42 mouse cellular contexts compared by ENCODE assay signal in the genomic region with DNA sequence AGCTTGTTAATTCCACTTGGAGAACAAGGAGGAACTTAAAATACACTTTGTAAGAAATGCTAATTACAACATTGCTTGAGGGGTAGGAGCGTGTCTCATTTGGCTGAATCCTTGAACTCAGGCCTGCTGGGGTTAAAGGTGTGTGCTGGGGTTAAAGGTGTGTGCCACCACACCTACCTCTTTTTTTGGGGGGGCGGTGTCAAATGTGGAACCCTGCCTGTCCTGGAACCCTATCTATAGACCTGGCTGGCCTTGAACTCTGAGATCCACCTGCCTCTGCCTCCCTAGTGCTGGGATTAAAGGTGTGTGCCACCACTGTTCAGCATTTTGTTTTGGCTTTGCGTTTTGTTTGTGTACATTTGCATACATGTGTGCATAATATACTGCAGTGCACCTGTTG. TPM values are rescaled to one million over a fixed set of nuclear protein-coding genes. Genes with fewer than 3 reads are reported as not detected.
A peak's percentile ranks its signal among the peaks of the same experiment; 100 is the strongest.
DNase-seq lines count a peak whose midpoint lies in the region; ATAC-seq and TF ChIP-seq lines count a peak whose summit lies in the region.
"Had no signal": no experiment of that assay in that cellular context is flagged by ENCODE, and none has a peak within 500 bp of the region (broad histone marks: within the 10 kb centered on the region; RNA-seq: fewer than 3 reads in every experiment).

No protein-coding gene starts in this region.

- no peak for TF ChIP-seq RAD21 in CH12.LX (IDR thresholded peaks at IDR 0.05; ENCODE audit: low read depth, low read length)

- no peaks in the 10 kb centered on the region for H3K36me3 ChIP-seq in embryonic facial prominence, embryonic 13.5 days
- H3K36me3 ChIP-seq in embryonic facial prominence, embryonic 10.5 days (replicated peaks): no peaks in the 10 kb centered on the region
- no peaks in the 10 kb centered on the region for H3K36me3 ChIP-seq in midbrain, embryonic 11.5 days (ENCODE audit: control insufficient read depth, insufficient read depth, low read length)
- no peaks in the 10 kb centered on the region for H3K36me3 ChIP-seq in midbrain, embryonic 15.5 days (replicated peaks)
- H3K36me3 ChIP-seq in CH12.LX (replicated peaks in 1 of 2; ENCODE audit: control insufficient read depth in 1 of 2, insufficient read depth in 1 of 2, low read length in 1 of 2): no peaks in the 10 kb centered on the region
- no peaks in the 10 kb centered on the region for H3K36me3 ChIP-seq in midbrain, embryonic 14.5 days (ENCODE audit: control insufficient read depth, insufficient read depth, low read length)
- H3K36me3 ChIP-seq: forebrain, embryonic 15.5 days; kidney, embryonic 15.5 days; limb, embryonic 12.5 days; liver, embryonic 15.5 days; neural tube, embryonic 12.5 days had no signal

- peak overlapping the region; percentile 24; the same call in 1 of the 2 replicates for H3K4me2 ChIP-seq in embryonic facial prominence, embryonic 13.5 days
- no peak overlapping the region for H3K4me2 ChIP-seq in midbrain, embryonic 11.5 days
- H3K4me2 ChIP-seq in midbrain, embryonic 15.5 days: no peak overlapping the region
- H3K4me2 ChIP-seq in CH12.LX (ENCODE audit: insufficient read depth, low read depth, poor library complexity, severe bottlenecking): peak overlapping the region; percentile 59; the same call in 1 of the 2 replicates
- peak overlapping the region; percentile 77; the same call in 1 of the 2 replicates for H3K4me2 ChIP-seq in midbrain, embryonic 14.5 days (ENCODE audit: low read length)
- H3K4me2 ChIP-seq: kidney, embryonic 15.5 days; limb, embryonic 12.5 days; liver, embryonic 15.5 days; lung, embryonic 14.5 days had no signal

- H3K4me1 ChIP-seq in embryonic facial prominence, embryonic 13.5 days: peaks cover 36% of the 10 kb centered on the region
- peaks cover 39% of the 10 kb centered on the region for H3K4me1 ChIP-seq in embryonic facial prominence, embryonic 10.5 days
- H3K4me1 ChIP-seq in midbrain, embryonic 11.5 days (ENCODE audit: control insufficient read depth, insufficient read depth, low read length): peaks cover 10% of the 10 kb centered on the region; the same call in 1 of the 2 replicates
- peaks cover 52% of the 10 kb centered on the region for H3K4me1 ChIP-seq in midbrain, embryonic 15.5 days
- peaks cover 4 to 11% of the 10 kb centered on the region in 2 experiments for H3K4me1 ChIP-seq in CH12.LX (ENCODE audit: control insufficient read depth in 1 of 2, insufficient read depth in 2 of 2)
- peaks cover 40% of the 10 kb centered on the region for H3K4me1 ChIP-seq in midbrain, embryonic 14.5 days (ENCODE audit: control insufficient read depth, insufficient read depth, low read length)

- no peak for TF ChIP-seq POLR2A in CH12.LX (IDR thresholded peaks at IDR 0.05; ENCODE audit: low read depth, low read length)

- in situ Hi-C loops in CH12.LX (cut with MboI; ENCODE audit: low pct_ligation_motif_present, low pct_unique_long_range_greater_than_20kb, low sequenced_read_pairs): no loop called here

- no peaks in the 10 kb centered on the region for H3K9me3 ChIP-seq in embryonic facial prominence, embryonic 13.5 days
- H3K9me3 ChIP-seq in embryonic facial prominence, embryonic 10.5 days: no peaks in the 10 kb centered on the region
- no peaks in the 10 kb centered on the region for H3K9me3 ChIP-seq in midbrain, embryonic 11.5 days (ENCODE audit: control insufficient read depth, low read length)
- H3K9me3 ChIP-seq in midbrain, embryonic 15.5 days: no peaks in the 10 kb centered on the region
- no peaks in the 10 kb centered on the region for H3K9me3 ChIP-seq in CH12.LX (replicated peaks; ENCODE audit: low read length)
- no peaks in the 10 kb centered on the region for H3K9me3 ChIP-seq in midbrain, embryonic 14.5 days (ENCODE audit: control insufficient read depth, low read length)
- H3K9me3 ChIP-seq: forebrain, embryonic 10.5 days; forebrain, embryonic 15.5 days; kidney, embryonic 15.5 days; limb, embryonic 12.5 days; liver, embryonic 15.5 days; neural tube, embryonic 12.5 days had no signal

- WGBS in embryonic facial prominence, embryonic 13.5 days: 89% methylated on average over 3 of the region's 3 CpGs
- WGBS in embryonic facial prominence, embryonic 10.5 days: 84% methylated on average over 3 of the region's 3 CpGs
- WGBS in midbrain, embryonic 11.5 days: 85% methylated on average over 3 of the region's 3 CpGs
- 81% methylated on average over 3 of the region's 3 CpGs for WGBS in midbrain, embryonic 15.5 days
- WGBS in midbrain, embryonic 14.5 days: 86% methylated on average over 3 of the region's 3 CpGs

- H3K9ac ChIP-seq in embryonic facial prominence, embryonic 13.5 days: no peak overlapping the region
- no peak overlapping the region for H3K9ac ChIP-seq in midbrain, embryonic 11.5 days (ENCODE audit: low read length)
- H3K9ac ChIP-seq in midbrain, embryonic 15.5 days: no peak overlapping the region
- H3K9ac ChIP-seq in CH12.LX (ENCODE audit: insufficient read depth, low read depth): peak overlapping the region; percentile 35
- H3K9ac ChIP-seq in midbrain, embryonic 14.5 days (replicated peaks; ENCODE audit: low read length): no peak overlapping the region
- H3K9ac ChIP-seq: forebrain, embryonic 15.5 days; kidney, embryonic 15.5 days; limb, embryonic 12.5 days; liver, embryonic 15.5 days; lung, embryonic 14.5 days; neural tube, embryonic 12.5 days had no signal

- dilution Hi-C loops in CH12.LX (cut with MboI; ENCODE audit: extremely low pct_ligation_motif_present, extremely low pct_unique_long_range_greater_than_20kb, low sequenced_read_pairs): no loop called here

- no peak overlapping the region for H3K4me3 ChIP-seq in embryonic facial prominence, embryonic 13.5 days
- no peak overlapping the region for H3K4me3 ChIP-seq in embryonic facial prominence, embryonic 10.5 days
- H3K4me3 ChIP-seq in midbrain, embryonic 11.5 days (ENCODE audit: low read depth, low read length): no peak overlapping the region
- H3K4me3 ChIP-seq in midbrain, embryonic 15.5 days: no peak overlapping the region
- H3K4me3 ChIP-seq in CH12.LX (replicated peaks in 1 of 3; ENCODE audit: low read depth in 2 of 3, low read length in 2 of 3, poor library complexity in 1 of 3): no peak overlapping the region
- H3K4me3 ChIP-seq in midbrain, embryonic 14.5 days (replicated peaks; ENCODE audit: low read depth, low read length): no peak overlapping the region
- H3K4me3 ChIP-seq: forebrain, embryonic 10.5 days; forebrain, embryonic 15.5 days; gastrocnemius, adult 2 months; kidney, embryonic 15.5 days; layer of hippocampus, adult 2 months; left cerebral cortex, adult 2 months; limb, embryonic 12.5 days; liver, embryonic 15.5 days; neural tube, embryonic 12.5 days had no signal

- no peaks in the 10 kb centered on the region for H3K27me3 ChIP-seq in embryonic facial prominence, embryonic 13.5 days
- no peaks in the 10 kb centered on the region for H3K27me3 ChIP-seq in embryonic facial prominence, embryonic 10.5 days (replicated peaks; ENCODE audit: low read depth, poor library complexity, severe bottlenecking)
- H3K27me3 ChIP-seq in midbrain, embryonic 11.5 days (ENCODE audit: control insufficient read depth, insufficient read depth, low read length): no peaks in the 10 kb centered on the region
- no peaks in the 10 kb centered on the region for H3K27me3 ChIP-seq in midbrain, embryonic 15.5 days (replicated peaks)
- H3K27me3 ChIP-seq in CH12.LX (replicated peaks): peaks cover 11% of the 10 kb centered on the region
- no peaks in the 10 kb centered on the region for H3K27me3 ChIP-seq in midbrain, embryonic 14.5 days (ENCODE audit: control insufficient read depth, insufficient read depth, low read length)
- H3K27me3 ChIP-seq: forebrain, embryonic 15.5 days; kidney, embryonic 15.5 days; limb, embryonic 12.5 days; liver, embryonic 15.5 days; neural tube, embryonic 12.5 days had no signal

- peaks cover 73% of the 10 kb centered on the region for H3K79me2 ChIP-seq in CH12.LX (replicated peaks; ENCODE audit: control insufficient read depth, extremely low read depth, insufficient read depth, poor library complexity, severe bottlenecking)

- TF ChIP-seq CTCF in CH12.LX (conservative IDR thresholded peaks at IDR 0.05 in 1 of 2, IDR thresholded peaks at IDR 0.05 in 1 of 2; ENCODE audit: low read depth in 2 of 2, low read length in 2 of 2): no peak

- TF ChIP-seq EP300 in CH12.LX (IDR thresholded peaks at IDR 0.05; ENCODE audit: low read length): no peak

- no peak for ATAC-seq in embryonic facial prominence, embryonic 13.5 days (ENCODE audit: insufficient number of reproducible peaks, insufficient read depth, low FRiP score, low TSS enrichment, low read depth)
- ATAC-seq in midbrain, embryonic 11.5 days (ENCODE audit: low FRiP score): no peak
- no peak for ATAC-seq in midbrain, embryonic 15.5 days (replicated peaks)
- no peak for ATAC-seq in midbrain, embryonic 14.5 days (ENCODE audit: low FRiP score, low TSS enrichment)
- ATAC-seq: activated CD4-positive, CD25-positive, alpha-beta regulatory T cell, adult 4 months; forebrain, embryonic 15.5 days had no signal

- H3K27ac ChIP-seq in embryonic facial prominence, embryonic 13.5 days: no peak overlapping the region
- no peak overlapping the region for H3K27ac ChIP-seq in embryonic facial prominence, embryonic 10.5 days (replicated peaks)
- H3K27ac ChIP-seq in midbrain, embryonic 11.5 days (ENCODE audit: low read depth, low read length): no peak overlapping the region
- no peak overlapping the region for H3K27ac ChIP-seq in midbrain, embryonic 15.5 days
- H3K27ac ChIP-seq in CH12.LX (ENCODE audit: insufficient read depth, low read depth): no peak overlapping the region
- H3K27ac ChIP-seq in midbrain, embryonic 14.5 days (replicated peaks; ENCODE audit: low read depth, low read length): no peak overlapping the region
- H3K27ac ChIP-seq: forebrain, embryonic 10.5 days; forebrain, embryonic 15.5 days; gastrocnemius, adult 2 months; kidney, embryonic 15.5 days; layer of hippocampus, adult 2 months; left cerebral cortex, adult 2 months; limb, embryonic 12.5 days; liver, embryonic 15.5 days; neural tube, embryonic 12.5 days had no signal

- DNase-seq in embryonic facial prominence, embryonic 10.5 days (ENCODE audit: low spot score): no peak
- peak; percentile 78 for DNase-seq in midbrain, embryonic 11.5 days (ENCODE audit: low spot score, missing footprints)
- no peak for DNase-seq in CH12.LX (ENCODE audit: extremely low read depth)
- no peak for DNase-seq in midbrain, embryonic 14.5 days
- no peak for DNase-seq in kidney, postnatal 36 days
- no peak for DNase-seq in gastrocnemius, postnatal 25 days
- DNase-seq: adrenal gland, adult 2 months; adrenal gland, postnatal 36 days; cerebellum, adult 18-20 months; cerebellum, postnatal 10 days; gastrocnemius, adult 2 months; heart, postnatal 14 days; kidney, adult 18-20 months; kidney, postnatal 25 days; lung, embryonic 14.5 days; lung, postnatal 14 days; right cerebral cortex, postnatal 25 days; spleen, adult 18-20 months; thymus, adult 2 months; thymus, postnatal 36 days had no signal

RNA-seq across cellular contexts. Expression of gene Kdm5b, which starts 3.8 kb away (rescaled TPM):
- 88.9 and 93.9 TPM in 2 replicates for polyA plus RNA-seq in embryonic facial prominence, embryonic 13.5 days (2015; fragmentation: Nextera tagmentation; extraction: Ambion mirVana)
- polyA plus RNA-seq in embryonic facial prominence, embryonic 10.5 days (2016; fragmentation: Nextera tagmentation; extraction: Ambion mirVana): 78.4 and 79.0 TPM in 2 replicates
- 74.0 and 85.3 TPM in 2 replicates for polyA plus RNA-seq in midbrain, embryonic 11.5 days (2014; fragmentation: Nextera tagmentation; extraction: Ambion mirVana)
- polyA plus RNA-seq in midbrain, embryonic 15.5 days (2015; fragmentation: Nextera tagmentation; extraction: Ambion mirVana): 83.9 and 87.1 TPM in 2 replicates
- 8.9 and 14.3 TPM in 2 replicates for total RNA-seq in CH12.LX (2012; rRNA removed)
- 1.8 and 1.9 TPM in 2 replicates for total RNA-seq in CH12.LX (2014; rRNA removed)
- 4.1 and 5.8 TPM in 2 replicates for polyA plus RNA-seq in CH12.LX (2012; ENCODE audit: insufficient read length, low read depth)
- 79.7 and 111 TPM in 2 replicates for polyA plus RNA-seq in midbrain, embryonic 14.5 days (2014; fragmentation: Nextera tagmentation; extraction: Ambion mirVana)
- 10 to 100 TPM; 11.3 to 11.7 TPM for total RNA-seq in gastrocnemius, postnatal 25 days (2021)

RNA-seq across cellular contexts. Expression of gene Mgat4e, which starts 14.2 kb away (rescaled TPM):
- polyA plus RNA-seq in embryonic facial prominence, embryonic 13.5 days (2015; fragmentation: Nextera tagmentation; extraction: Ambion mirVana): not detected in 2 replicates
- polyA plus RNA-seq in embryonic facial prominence, embryonic 10.5 days (2016; fragmentation: Nextera tagmentation; extraction: Ambion mirVana): not detected in 2 replicates
- polyA plus RNA-seq in midbrain, embryonic 11.5 days (2014; fragmentation: Nextera tagmentation; extraction: Ambion mirVana): not detected in 2 replicates
- polyA plus RNA-seq in midbrain, embryonic 15.5 days (2015; fragmentation: Nextera tagmentation; extraction: Ambion mirVana): not detected in 2 replicates
- 0.08 TPM in 1 of 2 replicates, not detected in the other for total RNA-seq in CH12.LX (2012; rRNA removed)
- not detected in 2 replicates for total RNA-seq in CH12.LX (2014; rRNA removed)
- polyA plus RNA-seq in CH12.LX (2012; ENCODE audit: insufficient read length, low read depth): not detected in 2 replicates
- not detected in 2 replicates for polyA plus RNA-seq in midbrain, embryonic 14.5 days (2014; fragmentation: Nextera tagmentation; extraction: Ambion mirVana)
- not detected for total RNA-seq in gastrocnemius, postnatal 25 days (2021)
- total RNA-seq: adrenal gland, adult 2 months; adrenal gland, postnatal 36 days; gastrocnemius, adult 2 months; gastrocnemius, postnatal 4 days; heart, adult 8-10 months; heart, postnatal 14 days; layer of hippocampus, adult 2 months; left cerebral cortex, adult 2 months; left cerebral cortex, postnatal 25 days; liver, adult 2 months had no signal
- polyA plus RNA-seq: activated CD4-positive, CD25-positive, alpha-beta regulatory T cell, adult 4 months; adrenal gland, adult 2 months; C2C12; cortical plate, adult 2 months; embryonic facial prominence, embryonic 11.5 days; forebrain, embryonic 10.5 days; forebrain, embryonic 15.5 days; heart, embryonic 14.5 days; hindbrain, embryonic 11.5 days; intestine, embryonic 14.5 days; kidney, embryonic 15.5 days; limb, embryonic 12.5 days; liver, adult 2 months; liver, embryonic 15.5 days; lung, embryonic 14.5 days; neural tube, embryonic 12.5 days; stomach, embryonic 16.5 days; thymus, adult 2 months had no signal

Comparison
In these comparisons a context has a peak if more than half of its experiments do, and no peak if none do; other contexts are left out.
1. H3K4me2 ChIP-seq: peak in embryonic facial prominence, embryonic 13.5 days (single experiment), CH12.LX (single experiment) and midbrain, embryonic 14.5 days (single experiment); none in midbrain, embryonic 11.5 days (single experiment) and midbrain, embryonic 15.5 days (single experiment).
2. RNA of gene Kdm5b, which starts 3.8 kb away (polyA plus RNA-seq): 79.7 to 111 TPM in midbrain, embryonic 14.5 days, 88.9 to 93.9 TPM in embryonic facial prominence, embryonic 13.5 days, 83.9 to 87.1 TPM in midbrain, embryonic 15.5 days, 78.4 to 79.0 TPM in embryonic facial prominence, embryonic 10.5 days and 74.0 to 85.3 TPM in midbrain, embryonic 11.5 days; 4.1 to 5.8 TPM in CH12.LX; every median in the first group is over 10 times any median in the second.